Mouse (Mus musculus) mesoderm, embryonic 11.5 days (tissue): ENCODE measurements around the gene Slmap.
"Not testable (repeated sequence)": the region's sequence is repeated elsewhere in the genome, so short reads cannot be mapped to it uniquely, and the experiment has no call there.

Experiments
- DNase-seq: peaks from one replicate; pipeline ENCODE4 v3.0.0-alpha.2; 2012; ENCODE audit warnings: low read depth, low spot score

Slmap gene

GRCm38 (mm10) chr14:26398508-26399160, 136.1 kb downstream of the Slmap start:
- DNase-seq = no peak

- no peak for DNase-seq
These were observed 142.9 kb downstream of the Slmap start for GRCm38 (mm10) chr14:26391866-26392265.

GRCm38 (mm10) chr14:26388961-26389360, 145.8 kb downstream of the Slmap start:
- DNase-seq = not testable (repeated sequence)

- DNase-seq = not testable (repeated sequence)
These were observed 147.7 kb downstream of the Slmap start for GRCm38 (mm10) chr14:26386999-26387398.

GRCm38 (mm10) chr14:26385659-26386058, 149.1 kb downstream of the Slmap start:
- DNase-seq = not testable (repeated sequence)

GRCm38 (mm10) chr14:26379071-26379470, 155.7 kb downstream of the Slmap start:
- DNase-seq = peak; percentile 67

GRCm38 (mm10) chr14:26376652-26377051, 158.1 kb downstream of the Slmap start:
- peak; percentile 73 for DNase-seq
